Mouse (Mus musculus): Measurements from ENCODE around the gene Wdr45. TPM values are rescaled to one million over a fixed set of nuclear protein-coding genes. Genes with fewer than 3 reads are reported as not detected.

The Wdr45 gene
- total RNA-seq, 2 experiments from 2014 or later = 32.0 to 34.9 TPM

GRCm38 (mm10) chrX:7762921-7763197 lies 48.7 kb downstream of the Wdr45 start:
- intact Hi-C loops (cut with DNase I) = no loop called here
- no peak for DNase-seq

- intact Hi-C loops (cut with DNase I) = no loop called here
- peak; percentile 8 for DNase-seq
Measured at GRCm38 (mm10) chrX:7763631-7764393, 49.7 kb downstream of the Wdr45 start.

DNA sequence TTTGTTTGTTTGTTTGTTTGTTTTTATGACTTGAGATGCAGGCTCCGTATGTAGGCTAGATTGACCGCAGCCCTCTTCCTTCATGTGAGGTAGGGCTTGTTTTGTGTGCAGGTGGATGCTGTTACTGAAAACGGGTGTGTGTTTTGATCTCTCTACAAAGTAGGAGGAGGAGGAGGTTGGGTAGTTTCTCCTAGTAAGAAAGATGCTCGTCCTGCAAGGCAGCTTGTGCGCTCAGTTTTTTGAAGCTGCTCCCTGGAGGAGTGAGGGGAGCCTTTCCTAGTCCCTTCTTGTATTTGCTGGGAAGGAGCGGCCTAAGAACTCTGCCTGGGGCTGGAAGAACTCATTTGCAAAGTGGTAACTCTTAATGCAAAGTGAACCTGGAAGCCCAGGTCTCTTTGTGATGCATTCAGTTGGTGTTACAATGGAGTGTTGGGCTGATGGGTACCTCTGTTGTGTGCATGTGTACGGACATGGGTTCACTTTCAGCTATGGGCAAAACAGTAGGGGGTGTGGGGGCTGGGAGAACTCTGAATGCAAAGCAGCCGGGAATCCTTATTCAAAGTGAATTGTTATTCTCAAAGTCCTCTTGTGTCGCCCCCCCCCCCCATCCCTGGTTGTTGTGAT lies 50.6 kb downstream of the Wdr45 start:
- intact Hi-C loops (cut with DNase I) = no loop called here

DNA sequence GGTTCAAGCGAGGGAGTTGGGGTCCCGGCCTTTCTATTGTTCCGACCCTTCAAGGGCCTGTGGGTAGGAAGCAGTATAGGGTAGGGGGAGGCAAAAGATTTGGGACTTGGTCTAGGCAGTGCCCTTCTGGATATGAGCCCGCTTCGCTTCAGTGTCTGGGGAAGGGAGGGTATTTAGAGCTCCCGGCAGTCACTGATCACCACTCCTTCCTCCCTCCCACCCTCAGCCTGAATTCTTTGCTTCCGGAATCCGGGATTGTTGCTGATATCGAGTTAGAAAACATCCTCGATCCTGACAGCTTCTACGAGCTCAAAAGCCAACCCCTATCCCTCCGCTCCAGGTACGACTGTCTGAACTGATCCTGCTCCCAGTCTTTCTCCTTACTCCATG lies 51.1 kb downstream of the Wdr45 start:
- intact Hi-C loops (cut with DNase I) = no loop called here
- no peak for DNase-seq

More for the DNA sequence above, 50.6 kb downstream of the Wdr45 start:
- no peak for DNase-seq

DNA sequence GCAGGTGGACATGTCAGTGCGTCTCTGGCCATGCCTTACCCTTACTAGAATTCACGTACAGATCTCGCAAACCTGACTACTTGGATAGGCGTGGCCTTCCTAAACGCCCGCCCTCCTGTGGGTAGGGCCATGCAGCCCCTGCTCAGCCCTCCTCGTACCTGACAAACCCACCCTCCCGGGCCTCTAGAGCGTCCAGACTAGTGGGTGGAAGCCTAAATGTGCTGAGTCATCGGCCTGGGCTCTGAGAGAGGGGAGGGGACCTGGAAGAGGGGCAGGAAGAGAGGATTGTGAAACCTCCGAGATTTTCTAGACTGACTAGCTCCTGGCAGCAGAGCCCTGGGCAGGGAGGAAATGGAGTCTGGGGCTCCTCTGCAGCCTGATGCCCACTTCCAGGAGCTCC lies 51.6 kb downstream of the Wdr45 start:
- peak; percentile 11 for DNase-seq
- intact Hi-C loops (cut with DNase I) = no loop called here

- DNase-seq = no peak
- intact Hi-C loops (cut with DNase I) = no loop called here
Measured at GRCm38 (mm10) chrX:7769302-7770017, 55.3 kb downstream of the Wdr45 start.

DNA sequence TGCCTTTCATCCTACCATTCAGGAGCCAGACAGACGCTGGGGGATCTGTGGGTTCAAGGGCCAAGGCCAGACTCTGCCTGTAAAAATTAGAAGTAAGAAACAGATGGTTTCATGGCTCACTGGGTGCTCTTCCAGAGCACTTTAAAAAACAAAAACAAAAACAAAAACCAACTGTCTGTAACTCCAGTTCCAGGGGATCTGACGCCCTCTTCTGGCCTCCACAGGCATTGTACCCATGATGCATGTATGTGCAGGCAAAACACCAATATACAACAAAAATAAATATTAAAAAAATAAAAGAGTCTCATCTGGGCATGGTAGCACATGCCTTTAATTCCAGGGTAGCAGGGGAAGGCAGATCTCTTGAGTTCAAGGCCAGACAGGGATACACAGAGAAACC lies 58.6 kb downstream of the Wdr45 start:
- no peak for DNase-seq
- intact Hi-C loops (cut with DNase I) = no loop called here

- intact Hi-C loops (cut with DNase I) = no loop called here
- no peak for DNase-seq
Measured at GRCm38 (mm10) chrX:7775501-7776205, 61.5 kb downstream of the Wdr45 start.

GRCm38 (mm10) chrX:7776329-7777082 lies 62.4 kb downstream of the Wdr45 start:
- intact Hi-C loops (cut with DNase I) = no loop called here
- peak; percentile 46 for DNase-seq

Other genes starting within 250 kb of the Wdr45 start
- under 1 TPM in 1 of 2 experiments, not detected in 1; 0.26 TPM for gene Foxp3, start 140.7 kb upstream of the Wdr45 start, total RNA-seq (2021)
- 10 to 100 TPM in 1 of 2 experiments, 1 to 10 TPM in 1; 9.2 to 10.0 TPM for gene Ppp1r3f, start 140.1 kb upstream of the Wdr45 start, total RNA-seq (2021)
- gene Ccdc22, start 108.8 kb upstream of the Wdr45 start, total RNA-seq (2021) = 10 to 100 TPM; 24.8 to 26.3 TPM
- gene Cacna1f, start 107.2 kb upstream of the Wdr45 start, total RNA-seq (2021) = under 1 TPM in 1 of 2 experiments, not detected in 1; 0.22 TPM
- 100 to 1,000 TPM; 573 to 717 TPM for gene Syp, start 75.9 kb upstream of the Wdr45 start, total RNA-seq (2021)
- 1 to 10 TPM; 1.4 to 1.9 TPM for gene Prickle3, start 57.1 kb upstream of the Wdr45 start, total RNA-seq (2021)
- gene Plp2, start 42.9 kb upstream of the Wdr45 start, total RNA-seq (2021) = 10 to 100 TPM; 19.3 to 26.5 TPM
- gene Magix, start 33.1 kb upstream of the Wdr45 start, total RNA-seq (2021) = under 1 TPM; 0.22 to 0.38 TPM
- 10 to 100 TPM; 39.0 to 42.0 TPM for gene Gpkow, start 17.2 kb upstream of the Wdr45 start, total RNA-seq (2021)
- gene Gm45208, start 7.9 kb downstream of the Wdr45 start, total RNA-seq (2021) = under 1 TPM in 1 of 2 experiments, not detected in 1; 0.60 TPM
- gene Praf2, start 14.1 kb downstream of the Wdr45 start, total RNA-seq (2021) = 10 to 100 TPM; 70.0 to 84.0 TPM
- 10 to 100 TPM; 56.2 to 65.4 TPM for gene Ccdc120, start 36.6 kb downstream of the Wdr45 start, total RNA-seq (2021)
- 10 to 100 TPM; 24.0 to 29.0 TPM for gene Tfe3, start 48.2 kb downstream of the Wdr45 start, total RNA-seq (2021)
- 10 to 100 TPM; 79.8 to 81.2 TPM for gene Gripap1, start 75.4 kb downstream of the Wdr45 start, total RNA-seq (2021)
- gene Kcnd1, start 108.0 kb downstream of the Wdr45 start, total RNA-seq (2021) = 10 to 100 TPM; 10.9 to 12.9 TPM
- gene Otud5, start 127.0 kb downstream of the Wdr45 start, total RNA-seq (2021) = 10 to 100 TPM; 63.8 to 69.8 TPM
- 10 to 100 TPM; 25.4 to 27.2 TPM for gene Pim2, start 163.9 kb downstream of the Wdr45 start, total RNA-seq (2021)
- gene Slc35a2, start 169.7 kb downstream of the Wdr45 start, total RNA-seq (2021) = 10 to 100 TPM; 40.5 to 41.7 TPM
- 10 to 100 TPM; 92.7 to 98.2 TPM for gene Pqbp1, start 184.9 kb downstream of the Wdr45 start, total RNA-seq (2021)
- 10 to 100 TPM; 46.6 to 54.4 TPM for gene Timm17b, start 185.0 kb downstream of the Wdr45 start, total RNA-seq (2021)
- gene Gm10491, start 193.5 kb downstream of the Wdr45 start, total RNA-seq (2021) = not detected
- gene Gm10490, start 195.2 kb downstream of the Wdr45 start, total RNA-seq (2021) = not detected
- gene Pcsk1n, start 205.5 kb downstream of the Wdr45 start, total RNA-seq (2021) = 100 to 1,000 TPM; 188 to 204 TPM
- gene Eras, start 214.3 kb downstream of the Wdr45 start, total RNA-seq (2021) = not detected
- 10 to 100 TPM; 62.5 to 71.4 TPM for gene Hdac6, start 233.6 kb downstream of the Wdr45 start, total RNA-seq (2021)

Measured in left cerebral cortex, postnatal 4 days (tissue).